Mouse (Mus musculus) heart, adult 18-20 months (tissue): ENCODE results near the gene Eif5a. TPM values are rescaled to one million over a fixed set of nuclear protein-coding genes. Genes with fewer than 3 reads are reported as not detected.
"Not testable (repeated sequence)": the region's sequence is repeated elsewhere in the genome, so short reads cannot be mapped to it uniquely, and the experiment has no call there.

ENCODE experiments used
- DNase-seq, 2 experiments: peaks; one replicate each; pipeline ENCODE4 v3.0.0; 2021 to 2022; ENCODE audit warnings: mixed read lengths in 1 of 2
- long read RNA-seq, 2 experiments: library from polyadenylated mRNA; stranded (forward); transcript quantifications; one replicate each; pipeline ENCODE4 v2.0.0; 2021
- total RNA-seq, 2 experiments: library from RNA; stranded (reverse); gene quantifications; 2 replicates each; pipeline ENCODE4 v1.2.3; 2021

Gene Eif5a
- total RNA-seq = 100 to 1,000 TPM; 415 to 425 TPM
- long read RNA-seq, experiment 1, transcript Eif5a-210 (6 exons, 1,343 nt) = major isoform, 374 of 438 reads
- long read RNA-seq, experiment 1, transcript Eif5a-209 (6 exons, 1,259 nt) = minor isoform, 14 of 438 reads
- long read RNA-seq, experiment 1, transcript Eif5a-201 (7 exons, 1,437 nt) = minor isoform, 18 of 438 reads
- long read RNA-seq, experiment 1, partial matches to known transcripts = 4 of 438 reads
- long read RNA-seq, experiment 1, other reads (novel, unspliced or antisense) = 24 of 438 reads
- long read RNA-seq, experiment 2, transcript Eif5a-201 (7 exons, 1,437 nt) = minor isoform, 8 of 246 reads
- long read RNA-seq, experiment 2, transcript Eif5a-210 (6 exons, 1,343 nt) = major isoform, 203 of 246 reads
- long read RNA-seq, experiment 2, partial matches to known transcripts = 6 of 246 reads
- long read RNA-seq, experiment 2, other reads (novel, unspliced or antisense) = 24 of 246 reads

GRCm38 (mm10) chr11:69921114-69922011 is at the start of gene Eif5a:
Gene Eif5a, minus strand, starts transcription at chr11:69921958.
- DNase-seq = peak; percentile 100

- DNase-seq = no peak
Measured at GRCm38 (mm10) chr11:69970775-69971174, 49.0 kb upstream of the Eif5a start.

GRCm38 (mm10) chr11:69970222-69970621 is 48.5 kb upstream of the Eif5a start:
- DNase-seq = no peak

- no peak for DNase-seq
Measured at GRCm38 (mm10) chr11:69968793-69969192, 47.0 kb upstream of the Eif5a start.

- no peak for DNase-seq
Measured at GRCm38 (mm10) chr11:69966860-69967517, 45.2 kb upstream of the Eif5a start.

GRCm38 (mm10) chr11:69966006-69966859 is 44.5 kb upstream of the Eif5a start:
- peak in 1 of 2 experiments; percentile 29 for DNase-seq

- no peak for DNase-seq
Measured at GRCm38 (mm10) chr11:69965271-69966005, 43.7 kb upstream of the Eif5a start.

GRCm38 (mm10) chr11:69964650-69965270 is 43.0 kb upstream of the Eif5a start, which contains the start of gene Cldn7:
Gene Cldn7, plus strand, starts transcription at chr11:69964779.
- no peak for DNase-seq

- DNase-seq = no peak
Measured at GRCm38 (mm10) chr11:69961841-69962240, 40.1 kb upstream of the Eif5a start.

GRCm38 (mm10) chr11:69960616-69961015 is 38.9 kb upstream of the Eif5a start:
- no peak for DNase-seq

GRCm38 (mm10) chr11:69956218-69956617 is 34.5 kb upstream of the Eif5a start:
- DNase-seq = no peak

- not testable (repeated sequence) for DNase-seq
Measured at GRCm38 (mm10) chr11:69955618-69956017, 33.9 kb upstream of the Eif5a start.

GRCm38 (mm10) chr11:69953267-69953915 is 31.6 kb upstream of the Eif5a start:
- no peak for DNase-seq

- no peak for DNase-seq
Measured at GRCm38 (mm10) chr11:69952274-69952673, 30.5 kb upstream of the Eif5a start.

- DNase-seq = no peak
Measured at GRCm38 (mm10) chr11:69950807-69951459, 29.2 kb upstream of the Eif5a start.

- peak; percentile 90 to 96 for DNase-seq
Measured at GRCm38 (mm10) chr11:69948763-69949150, 27.0 kb upstream of the Eif5a start.

- peak; percentile 94 for DNase-seq
Measured at GRCm38 (mm10) chr11:69948066-69948762, 26.5 kb upstream of the Eif5a start, which contains the start of gene Slc2a4. Gene Slc2a4, minus strand, starts transcription at chr11:69948188.
